Mouse (Mus musculus) spleen, adult 2 months (tissue): ENCODE data around the gene Snx8.

Experiments used
- CTCF ChIP-seq: fragments of 200-500 bp; IDR thresholded peaks from 2 replicates; pipeline ENCODE4 v1.5.1; 2011; ENCODE audit warnings: mild to moderate bottlenecking, inconsistent platforms; ENCODE audit not compliant: insufficient read depth, insufficient read length, insufficient replicate concordance; ENCODE audit errors: extremely low read depth
- POLR2A ChIP-seq: fragments of 200-500 bp; IDR thresholded peaks from 2 replicates; pipeline ENCODE4 v1.6.1; 2011; ENCODE audit warnings: low read depth, low read length, inconsistent platforms

GRCm38 (mm10) chr5:140418106-140418488 is 29.0 kb upstream of the Snx8 start:
- TF ChIP-seq POLR2A (no peak), CTCF (no peak)
